Mouse (Mus musculus): ENCODE data around the gene Gpn2. TPM values are rescaled to one million over a fixed set of nuclear protein-coding genes. Genes with fewer than 3 reads are reported as not detected.

The Gpn2 gene
- 17.1 and 17.3 TPM in 2 replicates for polyA plus RNA-seq (2015; fragmentation: Nextera tagmentation; extraction: Ambion mirVana)

DNA sequence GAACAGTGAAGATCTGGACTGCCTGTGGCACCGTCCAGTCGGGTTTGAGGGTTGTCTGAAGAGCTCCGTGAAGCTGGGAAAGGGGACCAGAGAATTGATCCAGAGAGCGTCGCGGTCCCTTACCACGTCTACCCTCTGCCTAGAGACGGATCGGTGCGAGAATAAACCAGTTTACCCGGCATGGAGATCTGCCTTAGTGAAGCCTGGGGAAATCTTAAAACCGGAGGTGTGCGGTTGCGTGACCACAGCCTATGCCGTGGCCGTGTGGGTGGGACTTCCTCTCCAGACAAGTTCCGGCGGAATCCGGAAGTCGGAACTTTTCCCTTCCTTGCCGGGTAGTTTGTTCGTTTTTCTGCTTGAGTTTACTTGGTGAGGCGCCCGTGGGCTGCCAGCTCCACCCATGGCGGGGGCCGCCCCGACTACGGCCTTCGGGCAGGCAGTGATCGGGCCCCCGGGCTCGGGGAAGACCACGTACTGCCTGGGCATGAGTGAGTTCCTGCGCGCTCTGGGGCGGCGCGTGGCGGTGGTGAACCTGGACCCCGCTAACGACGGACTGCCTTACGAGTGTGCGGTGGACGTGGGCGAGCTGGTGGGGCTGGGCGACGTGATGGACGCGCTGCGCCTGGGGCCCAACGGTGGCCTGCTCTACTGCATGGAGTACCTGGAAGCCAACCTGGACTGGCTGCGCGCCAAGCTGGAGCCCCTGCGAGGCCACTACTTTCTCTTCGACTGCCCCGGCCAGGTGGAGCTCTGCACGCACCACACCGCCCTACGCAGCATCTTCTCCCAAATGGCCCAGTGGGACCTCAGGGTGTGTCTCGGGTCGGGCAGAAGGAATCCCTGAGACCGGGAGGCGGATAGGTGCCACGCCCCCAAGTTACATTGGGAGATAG lies at the start of gene Gpn2:
Gpn2 (plus strand) TSS at position 304 of the 893 bp plus-strand sequence.
- peaks cover 6% of the 10 kb centered on the region; the same call in 1 of the 2 replicates for H3K36me3 ChIP-seq (ENCODE audit: control insufficient read depth, insufficient read depth, low read length)
- H3K27me3 ChIP-seq (replicated peaks; ENCODE audit: control insufficient read depth, insufficient read depth, low read length) = no peaks in the 10 kb centered on the region
- H3K27ac ChIP-seq (ENCODE audit: low read length) = peak within 1 kb of the TSS; percentile 88
- no peaks in the 10 kb centered on the region for H3K9me3 ChIP-seq (ENCODE audit: control insufficient read depth, low read length)
- H3K4me1 ChIP-seq (ENCODE audit: control insufficient read depth, insufficient read depth, low read length) = peaks cover 13% of the 10 kb centered on the region
- 1% methylated on average over 65 of the region's 65 CpGs for WGBS
- ATAC-seq = peak; percentile 92
- H3K9ac ChIP-seq (ENCODE audit: low read depth, low read length) = peak within 1 kb of the TSS; percentile 92
- H3K4me3 ChIP-seq (ENCODE audit: low read length) = peak within 1 kb of the TSS; percentile 72
- peak within 1 kb of the TSS; percentile 98 for H3K4me2 ChIP-seq (ENCODE audit: low read depth, low read length)

DNA sequence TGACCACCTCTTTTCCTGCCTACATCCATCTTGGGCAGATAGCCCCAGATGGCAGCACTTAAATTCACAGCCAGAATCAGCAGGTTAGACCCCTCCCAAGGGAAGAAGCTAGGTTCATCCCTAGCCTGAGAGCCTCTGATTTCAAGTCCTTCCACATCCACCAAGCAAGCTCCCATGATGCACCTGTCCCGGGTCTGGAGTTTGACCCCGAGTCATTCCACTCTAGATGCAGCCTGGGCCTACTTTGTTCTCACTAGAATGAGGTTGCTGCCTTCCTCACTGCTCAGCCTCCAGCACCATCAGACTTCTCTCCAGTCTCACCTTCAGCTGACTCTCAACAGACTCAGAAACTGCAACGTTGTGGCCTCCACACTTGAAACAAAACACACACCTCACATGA lies 48.1 kb upstream of the Gpn2 start:
- Histone ChIP-seq H3K27ac (ENCODE audit: low read length) (peak overlapping the region; percentile 80), H3K4me1 (ENCODE audit: control insufficient read depth, insufficient read depth, low read length) (peaks cover 9% of the 10 kb centered on the region; the same call in 1 of the 2 replicates), H3K9ac (ENCODE audit: low read depth, low read length) (peak overlapping the region; percentile 12; the same call in 1 of the 2 replicates), H3K36me3 (ENCODE audit: control insufficient read depth, insufficient read depth, low read length) (peaks cover 27% of the 10 kb centered on the region), H3K4me3 (ENCODE audit: low read length) (no peak overlapping the region), H3K27me3 (replicated peaks; ENCODE audit: control insufficient read depth, insufficient read depth, low read length) (no peaks in the 10 kb centered on the region), H3K9me3 (ENCODE audit: control insufficient read depth, low read length) (no peaks in the 10 kb centered on the region), H3K4me2 (ENCODE audit: low read depth, low read length) (no peak overlapping the region)
- 81% methylated on average over 3 of the region's 3 CpGs for WGBS
- peak; percentile 22; the same call in 1 of the 2 replicates for ATAC-seq

DNA sequence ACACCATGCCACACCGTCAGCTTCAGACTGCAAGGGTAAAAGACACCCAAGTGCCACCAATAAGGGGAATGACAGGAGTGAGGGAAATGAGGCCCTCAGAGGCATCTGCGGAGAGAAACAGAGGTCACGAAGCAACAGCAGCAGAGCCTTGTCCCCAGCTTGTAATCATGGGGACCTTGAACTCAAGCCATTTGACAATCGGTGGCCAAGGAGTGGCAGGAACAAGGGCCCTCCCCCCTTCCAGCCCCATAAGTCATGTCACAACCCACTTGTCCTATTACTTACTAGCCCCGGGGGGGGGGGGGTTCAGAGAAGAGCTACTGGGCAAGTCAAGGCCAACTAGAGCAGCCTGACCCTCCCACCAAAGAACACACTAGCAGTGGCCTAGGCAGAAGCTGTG lies 47.5 kb upstream of the Gpn2 start:
- peak overlapping the region; percentile 80 for H3K27ac ChIP-seq (ENCODE audit: low read length)
- peaks cover 27% of the 10 kb centered on the region for H3K36me3 ChIP-seq (ENCODE audit: control insufficient read depth, insufficient read depth, low read length)
- peak; percentile 45; the same call in 1 of the 2 replicates for ATAC-seq
- no peak overlapping the region for H3K4me2 ChIP-seq (ENCODE audit: low read depth, low read length)
- peaks cover 9% of the 10 kb centered on the region; the same call in 1 of the 2 replicates for H3K4me1 ChIP-seq (ENCODE audit: control insufficient read depth, insufficient read depth, low read length)
- H3K9ac ChIP-seq (ENCODE audit: low read depth, low read length) = peak overlapping the region; percentile 12; the same call in 1 of the 2 replicates
- no peaks in the 10 kb centered on the region for H3K9me3 ChIP-seq (ENCODE audit: control insufficient read depth, low read length)
- no peaks in the 10 kb centered on the region for H3K27me3 ChIP-seq (replicated peaks; ENCODE audit: control insufficient read depth, insufficient read depth, low read length)
- 77% methylated on average over 5 of the region's 5 CpGs for WGBS
- no peak overlapping the region for H3K4me3 ChIP-seq (ENCODE audit: low read length)

DNA sequence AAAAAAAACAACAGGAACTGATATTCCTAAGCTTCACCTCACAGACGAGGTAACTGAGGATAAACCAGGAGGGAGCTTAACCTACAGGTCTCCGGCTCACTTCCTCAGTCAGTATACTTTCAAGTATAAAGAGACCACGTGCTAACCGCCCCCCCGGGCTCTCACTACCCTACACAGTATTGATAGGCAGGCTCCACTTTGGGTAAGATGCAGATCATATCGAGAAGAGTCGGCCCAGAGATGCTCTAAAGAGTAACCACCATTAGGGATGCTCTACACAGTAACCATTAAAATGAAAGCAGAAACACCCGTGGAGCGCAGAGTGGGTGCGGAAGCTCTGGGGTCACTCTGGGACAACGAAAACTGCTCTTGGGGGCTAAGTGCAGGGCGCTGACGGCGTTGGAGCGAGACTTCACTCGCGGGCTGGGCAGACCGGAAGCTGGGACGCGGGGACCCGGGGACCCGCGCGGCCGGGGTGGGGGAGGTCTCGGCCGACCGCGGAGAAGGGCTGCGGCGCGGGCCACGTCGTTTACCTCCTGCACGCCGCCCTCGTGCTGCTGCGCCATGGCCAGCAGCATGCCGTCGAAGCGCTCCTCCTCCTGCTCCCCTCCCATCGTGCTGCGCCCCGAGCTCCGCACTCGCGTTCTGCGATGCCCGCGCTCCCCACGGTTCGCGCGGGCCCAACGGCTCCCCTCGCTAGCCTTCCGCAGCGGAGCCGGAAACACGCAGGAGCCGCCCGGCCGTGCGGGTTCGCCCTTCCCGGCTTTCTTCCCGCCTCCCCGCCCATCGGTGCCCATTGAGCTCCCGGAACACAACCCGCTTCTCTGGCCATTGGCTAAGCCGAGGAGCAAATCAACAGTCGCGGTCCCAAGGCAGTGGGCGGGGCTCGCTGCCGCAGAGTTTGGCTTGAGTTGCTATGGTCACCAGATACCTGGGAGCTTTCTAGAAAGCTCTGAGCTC lies 38.6 kb upstream of the Gpn2 start, which contains the start of gene Nudc:
Nudc (minus strand) TSS at position 725 of the 960 bp plus-strand sequence.
- 0 out of 2 replicates have a peak, but pooled peaks cover 2% of the 10 kb centered on the region for H3K9me3 ChIP-seq (ENCODE audit: control insufficient read depth, low read length)
- H3K4me2 ChIP-seq (ENCODE audit: low read depth, low read length) = peak within 1 kb of the TSS; percentile 84
- H3K4me1 ChIP-seq (ENCODE audit: control insufficient read depth, insufficient read depth, low read length) = peaks cover 14% of the 10 kb centered on the region
- H3K9ac ChIP-seq (ENCODE audit: low read depth, low read length) = peak within 1 kb of the TSS; percentile 93
- H3K27ac ChIP-seq (ENCODE audit: low read length) = peak within 1 kb of the TSS; percentile 57
- H3K4me3 ChIP-seq (ENCODE audit: low read length) = peak within 1 kb of the TSS; percentile 91
- no peaks in the 10 kb centered on the region for H3K36me3 ChIP-seq (ENCODE audit: control insufficient read depth, insufficient read depth, low read length)
- peak; percentile 99 for ATAC-seq
- H3K27me3 ChIP-seq (replicated peaks; ENCODE audit: control insufficient read depth, insufficient read depth, low read length) = no peaks in the 10 kb centered on the region
- WGBS = under 1% methylated on average over 75 of the region's 77 CpGs

DNA sequence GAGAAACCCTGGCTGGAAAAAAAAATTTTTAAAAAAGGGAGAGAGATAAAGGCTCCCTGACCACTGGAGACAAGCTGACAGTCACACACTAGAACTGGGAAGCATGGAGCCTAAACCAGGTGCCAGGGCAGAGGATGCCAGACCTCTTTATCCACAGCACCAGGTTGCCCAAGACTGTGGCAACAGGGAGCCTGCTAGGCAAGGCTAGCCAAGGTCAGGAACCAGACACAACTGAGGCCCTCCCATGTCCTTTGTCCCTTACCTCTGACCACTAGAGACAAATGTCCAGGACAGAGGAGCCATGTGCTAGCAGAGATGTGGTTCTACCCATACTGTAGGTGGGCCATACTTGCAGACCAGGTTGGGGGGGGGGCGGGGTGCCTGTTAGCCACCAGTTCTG lies 32.1 kb upstream of the Gpn2 start:
- Histone ChIP-seq H3K27me3 (replicated peaks; ENCODE audit: control insufficient read depth, insufficient read depth, low read length) (no peaks in the 10 kb centered on the region), H3K9ac (ENCODE audit: low read depth, low read length) (no peak overlapping the region; the same call in 1 of the 2 replicates), H3K9me3 (ENCODE audit: control insufficient read depth, low read length) (0 out of 2 replicates have a peak, but pooled peaks cover 2% of the 10 kb centered on the region), H3K36me3 (ENCODE audit: control insufficient read depth, insufficient read depth, low read length) (no peaks in the 10 kb centered on the region), H3K4me2 (ENCODE audit: low read depth, low read length) (no peak overlapping the region), H3K4me3 (ENCODE audit: low read length) (no peak overlapping the region), H3K4me1 (ENCODE audit: control insufficient read depth, insufficient read depth, low read length) (peaks cover 9% of the 10 kb centered on the region), H3K27ac (ENCODE audit: low read length) (peak overlapping the region; percentile 83; the same call in 1 of the 2 replicates)
- 75% methylated on average over 1 of the region's 1 CpGs for WGBS
- no peak for ATAC-seq

DNA sequence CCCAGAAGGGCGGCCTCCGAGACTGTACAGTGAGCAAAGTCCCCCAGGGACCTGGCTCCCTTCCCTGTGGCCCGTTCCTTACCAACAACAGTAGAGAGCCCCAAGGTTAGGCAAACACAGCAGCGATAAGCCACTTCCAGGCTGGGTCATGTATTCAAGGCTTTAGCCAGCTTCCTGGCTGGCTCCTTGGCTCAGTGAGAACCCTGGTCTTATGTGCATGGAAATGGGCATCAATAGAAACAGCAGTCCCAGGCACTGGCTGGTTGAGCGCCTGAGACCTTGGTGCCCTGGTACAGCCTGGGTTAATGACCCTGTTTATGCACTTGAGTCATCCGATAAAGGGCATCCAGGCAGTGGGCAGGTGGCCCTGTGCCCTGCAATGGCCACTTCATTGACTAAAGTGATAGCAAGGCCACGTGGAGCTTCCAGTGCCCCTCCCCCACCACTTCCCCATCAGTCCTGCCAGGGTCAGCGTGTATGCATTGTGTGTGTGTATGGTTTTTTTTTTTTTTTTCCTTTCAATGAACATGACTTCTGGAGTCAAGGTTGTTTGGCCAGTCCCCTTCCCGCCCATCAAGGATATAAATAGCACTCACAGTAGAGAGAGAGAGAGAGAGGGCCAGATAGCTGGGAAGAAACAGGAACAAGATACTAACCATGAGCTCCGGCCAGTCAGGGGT lies 31.3 kb upstream of the Gpn2 start, which contains the start of gene Nr0b2:
Nr0b2 (plus strand) TSS at position 609 of the 680 bp plus-strand sequence.
- Histone ChIP-seq H3K4me2 (ENCODE audit: low read depth, low read length) (peak within 1 kb of the TSS; percentile 37), H3K9ac (ENCODE audit: low read depth, low read length) (peak within 1 kb of the TSS; percentile 60), H3K27me3 (replicated peaks; ENCODE audit: control insufficient read depth, insufficient read depth, low read length) (no peaks in the 10 kb centered on the region), H3K36me3 (ENCODE audit: control insufficient read depth, insufficient read depth, low read length) (no peaks in the 10 kb centered on the region), H3K9me3 (ENCODE audit: control insufficient read depth, low read length) (0 out of 2 replicates have a peak, but pooled peaks cover 2% of the 10 kb centered on the region), H3K27ac (ENCODE audit: low read length) (peak within 1 kb of the TSS; percentile 83), H3K4me1 (ENCODE audit: control insufficient read depth, insufficient read depth, low read length) (peaks cover 13% of the 10 kb centered on the region), H3K4me3 (ENCODE audit: low read length) (peak within 1 kb of the TSS; percentile 35)
- 47% methylated on average over 10 of the region's 10 CpGs for WGBS
- ATAC-seq = peak; percentile 89

DNA sequence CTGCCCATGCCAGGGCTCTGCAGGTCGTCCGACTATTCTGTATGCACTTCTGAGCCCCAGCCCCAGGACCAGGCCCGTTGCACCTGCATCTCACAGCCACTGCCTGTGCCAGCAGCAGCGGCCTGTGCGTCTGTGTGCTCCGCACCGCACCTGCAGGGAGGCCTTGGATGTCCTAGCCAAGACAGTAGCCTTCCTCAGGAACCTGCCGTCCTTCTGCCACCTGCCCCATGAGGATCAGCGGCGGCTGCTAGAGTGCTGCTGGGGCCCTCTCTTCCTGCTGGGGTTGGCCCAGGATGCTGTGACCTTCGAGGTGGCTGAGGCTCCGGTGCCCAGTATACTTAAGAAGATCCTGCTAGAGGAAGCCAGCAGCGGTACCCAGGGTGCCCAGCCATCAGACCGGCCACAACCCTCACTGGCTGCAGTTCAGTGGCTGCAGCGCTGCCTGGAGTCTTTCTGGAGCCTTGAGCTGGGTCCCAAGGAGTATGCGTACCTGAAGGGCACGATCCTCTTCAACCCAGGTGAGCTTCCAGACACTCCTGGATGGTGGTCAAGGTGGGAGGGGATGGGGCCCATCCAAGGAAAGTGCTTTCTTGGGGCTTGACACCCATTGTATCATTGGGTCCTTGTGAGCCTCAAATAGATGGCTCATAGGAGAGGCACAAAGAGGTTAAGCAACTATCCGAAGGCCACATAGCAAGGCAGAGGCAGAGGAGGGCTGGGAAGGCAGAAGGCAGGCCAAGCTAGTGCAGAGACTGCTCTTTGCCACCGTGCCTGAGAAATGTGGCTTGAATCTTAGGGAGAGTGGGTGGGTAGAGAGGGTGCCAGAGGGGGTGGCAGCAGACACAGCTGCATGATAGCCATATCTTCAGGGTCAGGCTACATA lies 30.5 kb upstream of the Gpn2 start:
- ATAC-seq = peak; percentile 28
- Histone ChIP-seq H3K27me3 (replicated peaks; ENCODE audit: control insufficient read depth, insufficient read depth, low read length) (no peaks in the 10 kb centered on the region), H3K4me3 (ENCODE audit: low read length) (peak overlapping the region; percentile 35), H3K9me3 (ENCODE audit: control insufficient read depth, low read length) (0 out of 2 replicates have a peak, but pooled peaks cover 2% of the 10 kb centered on the region), H3K9ac (ENCODE audit: low read depth, low read length) (peak overlapping the region; percentile 60), H3K36me3 (ENCODE audit: control insufficient read depth, insufficient read depth, low read length) (no peaks in the 10 kb centered on the region), H3K27ac (ENCODE audit: low read length) (peak overlapping the region; percentile 83), H3K4me1 (ENCODE audit: control insufficient read depth, insufficient read depth, low read length) (peaks cover 13% of the 10 kb centered on the region), H3K4me2 (ENCODE audit: low read depth, low read length) (peak overlapping the region; percentile 37)
- WGBS = 62% methylated on average over 19 of the region's 19 CpGs

Measured in intestine, embryonic 16.5 days (tissue).